Mouse (Mus musculus) heart, adult 2 months (tissue): ENCODE measurements at regions not wholly inside any gene's neighbourhood (a gene's known extent, or its start where the extent isn't known, plus 50 kb on each side); places are given as distances from the start of the nearest gene placed in this dataset.

Experiments used
- DNase-seq, 2 experiments: peaks; one replicate each; pipeline ENCODE4 v3.0.0; 2021
- H3K27ac ChIP-seq: fragments of 200-600 bp; 2 replicates; pipeline ENCODE4 v1.8.1; 2022
- H3K27me3 ChIP-seq: fragments of 200-500 bp; 2 replicates; pipeline ENCODE4 v1.6.1; 2012; ENCODE audit warnings: mild to moderate bottlenecking, low read length, inconsistent platforms, mixed read lengths; ENCODE audit not compliant: control insufficient read depth, insufficient read depth
- H3K36me3 ChIP-seq: fragments of 200-500 bp; 2 replicates; pipeline ENCODE4 v1.6.1; 2012; ENCODE audit warnings: low read length, inconsistent platforms; ENCODE audit not compliant: control insufficient read depth, insufficient read depth
- H3K4me1 ChIP-seq: fragments of 200-500 bp; 2 replicates; pipeline ENCODE4 v1.6.1; 2011; ENCODE audit warnings: low read length; ENCODE audit not compliant: control insufficient read depth, insufficient read depth
- H3K4me3 ChIP-seq: fragments of 200-600 bp; 2 replicates; pipeline ENCODE4 v1.8.1; 2022
- H3K79me2 ChIP-seq: fragments of 200-500 bp; replicated peaks from 2 replicates; pipeline ENCODE4 v1.6.1; 2012; ENCODE audit warnings: mild to moderate bottlenecking, inconsistent platforms, low read length, moderate library complexity, mixed read lengths; ENCODE audit not compliant: control insufficient read depth, insufficient read depth
- H3K9ac ChIP-seq: fragments of 200-500 bp; 2 replicates; pipeline ENCODE4 v1.6.1; 2012; ENCODE audit warnings: low read depth, mild to moderate bottlenecking, control low read depth, inconsistent platforms, low read length, mixed read lengths
- CTCF ChIP-seq: fragments of 200-600 bp; IDR thresholded peaks from 2 replicates; pipeline ENCODE4 v1.8.1; 2022; ENCODE audit warnings: antibody characterized with exemption, mild to moderate bottlenecking, moderate library complexity
- EP300 ChIP-seq: fragments of 200-500 bp; IDR thresholded peaks from 2 replicates; pipeline ENCODE4 v1.6.1; 2011; ENCODE audit warnings: low read depth, low read length, control low read depth; ENCODE audit not compliant: insufficient read depth
- POLR2A ChIP-seq: fragments of 200-500 bp; IDR thresholded peaks from 2 replicates; pipeline ENCODE4 v1.6.1; 2011; ENCODE audit warnings: mild to moderate bottlenecking, low read depth, low read length, control low read depth; ENCODE audit not compliant: insufficient read depth
- WGBS: fragments of 180-500 bp; shearing (Covaris S2); methylation state at CpG from one replicate; pipeline ENCODE4 v1.1.7; 2018; 5-methylcytosine and 5-hydroxymethylcytosine counted together
- intact Hi-C: fragments of 180-260 bp; cut with DNase I; formaldehyde crosslinking; loops from one replicate; pipeline ENCODE4 v1.15.1; 2025

DNA sequence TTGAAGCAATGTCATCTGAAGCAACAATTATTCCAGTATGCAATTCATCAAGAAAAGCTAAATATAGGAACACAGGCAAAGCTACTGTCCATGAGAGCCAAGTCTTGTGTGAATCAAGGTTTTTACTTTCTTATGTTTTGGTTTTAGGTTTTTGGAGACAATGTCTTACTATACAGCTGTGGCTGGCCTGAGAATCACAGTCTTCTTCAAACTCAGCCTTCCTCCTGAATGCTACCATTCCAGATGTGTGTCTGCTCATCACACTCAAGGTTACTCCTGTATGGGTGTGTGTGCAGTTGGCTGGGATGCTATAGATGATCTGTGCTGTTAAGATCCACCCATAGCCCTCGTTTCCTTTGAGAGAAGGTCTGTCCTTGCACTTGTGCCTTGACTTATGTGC, 81.5 kb downstream of the Rgs2 start:
- Histone ChIP-seq H3K27ac (no peak overlapping the region), H3K79me2 (no peaks in the 10 kb centered on the region), H3K4me1 (peaks cover 2% of the 10 kb centered on the region; the same call in 1 of the 2 replicates), H3K9ac (no peak overlapping the region), H3K36me3 (no peaks in the 10 kb centered on the region), H3K4me3 (no peak overlapping the region), H3K27me3 (0 out of 2 replicates have a peak, but pooled peaks cover 2% of the 10 kb centered on the region)
- no peak for DNase-seq
- TF ChIP-seq EP300, result no peak
- TF ChIP-seq POLR2A, result no peak
- no peak for TF ChIP-seq CTCF
- WGBS, result 71% methylated on average over 1 of the region's 1 CpGs
- intact Hi-C loops, result no loop called here

DNA sequence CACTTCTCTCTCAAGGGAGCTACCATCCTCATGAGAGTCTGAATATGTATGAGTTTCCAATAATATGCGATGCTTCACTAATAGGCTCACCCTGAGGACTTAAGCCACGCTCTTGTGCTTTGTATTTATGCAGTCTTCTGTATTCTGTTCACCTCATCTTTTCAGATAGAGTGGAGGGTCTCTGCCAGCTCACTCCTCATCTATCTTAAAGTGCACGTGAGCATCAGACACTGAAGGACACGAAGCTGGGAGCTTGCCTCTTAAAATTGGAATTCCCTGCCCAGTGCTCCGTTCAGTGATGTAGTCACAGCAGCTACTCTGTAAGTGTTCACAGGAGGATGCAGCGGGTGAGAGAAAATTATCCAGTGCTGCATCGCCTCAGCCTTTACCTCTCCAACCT, 83.7 kb downstream of the Rgs2 start:
- 0 out of 2 replicates have a peak, but pooled peaks cover 2% of the 10 kb centered on the region for H3K27me3 ChIP-seq
- H3K36me3 ChIP-seq, result no peaks in the 10 kb centered on the region
- intact Hi-C loops, result no loop called here
- no peaks in the 10 kb centered on the region for H3K79me2 ChIP-seq
- no peak for DNase-seq
- no peak overlapping the region for H3K9ac ChIP-seq
- TF ChIP-seq POLR2A (no peak), CTCF (no peak), EP300 (no peak)
- WGBS, result 87% methylated on average over 7 of the region's 7 CpGs
- H3K4me1 ChIP-seq, result peaks cover 2% of the 10 kb centered on the region
- H3K4me3 ChIP-seq, result no peak overlapping the region
- H3K27ac ChIP-seq, result no peak overlapping the region

- DNase-seq, result peak in 1 of 2 experiments; percentile 21
- Histone ChIP-seq H3K36me3 (no peaks in the 10 kb centered on the region), H3K4me1 (peaks cover 2% of the 10 kb centered on the region), H3K9ac (no peak overlapping the region), H3K27me3 (0 out of 2 replicates have a peak, but pooled peaks cover 2% of the 10 kb centered on the region), H3K4me3 (no peak overlapping the region), H3K27ac (no peak overlapping the region), H3K79me2 (no peaks in the 10 kb centered on the region)
- 68% methylated on average over 5 of the region's 5 CpGs for whole genome bisulfite sequencing
- intact Hi-C loops, result loop anchor here (5.0 kb wide), 1 partner anchor 83 kb away; the partner anchor contains the start of gene Rgs2
- TF ChIP-seq CTCF (no peak), POLR2A (no peak), EP300 (no peak)
These were observed 85.0 kb downstream of the Rgs2 start for GRCm38 (mm10) chr1:143918949-143919348.

DNA sequence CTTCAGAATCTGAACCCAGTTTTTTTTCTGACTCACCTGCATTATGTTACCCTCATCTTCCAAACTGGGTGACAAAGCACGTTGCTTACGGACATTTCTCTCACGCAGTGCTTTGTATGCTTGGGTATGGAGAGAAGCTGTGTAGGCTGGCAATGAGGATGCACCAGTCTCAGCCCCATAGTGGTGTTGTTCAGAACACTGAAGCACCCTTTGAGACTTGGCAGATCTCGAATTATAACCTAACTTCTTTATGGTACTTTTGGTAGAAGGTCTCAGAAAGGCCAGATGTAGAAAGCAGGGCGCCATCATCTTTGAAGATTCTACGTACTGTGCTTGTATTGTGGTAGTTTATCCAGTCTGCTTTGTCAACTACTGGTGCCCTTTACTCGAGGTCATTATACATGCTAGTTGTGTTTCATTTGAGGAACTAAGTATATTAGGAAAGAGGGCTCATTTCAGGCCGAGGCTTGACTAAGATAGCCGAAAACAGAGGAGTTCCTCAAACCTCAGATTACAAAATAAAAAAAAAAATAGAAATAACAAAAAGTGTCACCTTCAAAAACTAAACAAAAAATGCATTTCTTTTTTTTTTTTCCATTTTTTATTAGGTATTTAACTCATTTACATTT, 85.7 kb downstream of the Rgs2 start:
- intact Hi-C loops, result loop anchor here (5.0 kb wide), 1 partner anchor 84 kb away; the partner anchor contains the start of gene Rgs2
- TF ChIP-seq EP300 (no peak), POLR2A (no peak), CTCF (no peak)

DNA sequence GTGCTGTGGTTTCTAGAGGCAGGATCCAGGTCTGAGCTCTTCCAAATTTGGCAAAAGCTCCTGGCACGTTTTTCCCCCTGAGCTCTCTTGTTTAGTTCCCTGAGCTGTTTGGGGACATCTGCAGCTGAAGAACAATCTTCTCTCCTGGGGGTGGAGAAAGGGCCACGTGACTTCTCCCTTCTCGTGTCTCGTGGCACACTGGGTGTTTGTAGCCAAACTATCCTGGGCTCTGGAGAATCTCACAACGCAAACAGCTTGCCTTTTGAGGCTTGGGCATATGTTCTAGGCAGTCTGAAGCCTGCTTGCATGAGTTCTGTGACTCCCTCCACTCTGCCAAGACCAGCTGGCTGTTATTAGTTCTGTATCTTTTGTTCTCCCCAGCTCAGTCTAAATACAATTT, 86.3 kb downstream of the Rgs2 start:
- H3K27ac ChIP-seq, result peak overlapping the region; percentile 7; the same call in 1 of the 2 replicates
- peaks cover 2% of the 10 kb centered on the region for H3K4me1 ChIP-seq
- TF ChIP-seq CTCF (no peak), POLR2A (no peak), EP300 (no peak)
- peak; percentile 34 to 62 for DNase-seq
- 53% methylated on average over 5 of the region's 5 CpGs for WGBS
- no peaks in the 10 kb centered on the region for H3K36me3 ChIP-seq
- no peak overlapping the region for H3K4me3 ChIP-seq
- no peaks in the 10 kb centered on the region for H3K27me3 ChIP-seq
- intact Hi-C loops, result loop anchor here (5.0 kb wide), 1 partner anchor 85 kb away; the partner anchor contains the start of gene Rgs2
- H3K9ac ChIP-seq, result no peak overlapping the region
- H3K79me2 ChIP-seq, result no peaks in the 10 kb centered on the region

More for the DNA sequence above, 85.7 kb downstream of the Rgs2 start:
- Histone ChIP-seq H3K4me3 (no peak overlapping the region), H3K79me2 (no peaks in the 10 kb centered on the region), H3K36me3 (no peaks in the 10 kb centered on the region), H3K9ac (no peak overlapping the region), H3K27ac (no peak overlapping the region; the same call in 1 of the 2 replicates), H3K27me3 (no peaks in the 10 kb centered on the region), H3K4me1 (peaks cover 2% of the 10 kb centered on the region)
- WGBS, result 91% methylated on average over 9 of the region's 9 CpGs
- no peak for DNase-seq

DNA sequence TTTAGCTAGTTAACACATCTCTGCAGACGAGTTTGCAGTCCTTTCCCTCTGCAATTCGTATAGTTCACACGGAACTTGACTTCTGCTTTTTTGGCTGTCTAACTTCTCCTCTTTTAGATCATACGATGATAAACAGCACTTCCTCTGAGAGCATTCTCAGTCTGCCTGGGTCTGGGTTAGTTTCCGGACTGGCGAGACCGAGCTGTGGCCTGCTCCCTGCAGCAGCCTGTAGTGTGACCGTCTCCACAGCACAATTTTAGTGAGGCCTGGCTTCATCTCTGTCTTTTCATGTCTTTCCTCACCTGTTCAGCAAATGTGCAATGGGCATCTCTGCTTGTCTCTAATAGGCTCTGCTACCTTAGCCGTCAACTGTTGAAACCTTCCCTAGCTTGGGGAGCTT, 87.4 kb downstream of the Rgs2 start:
- Histone ChIP-seq H3K4me1 (peaks cover 2% of the 10 kb centered on the region), H3K27me3 (no peaks in the 10 kb centered on the region), H3K9ac (no peak overlapping the region), H3K79me2 (no peaks in the 10 kb centered on the region), H3K27ac (peak overlapping the region; percentile 45), H3K4me3 (no peak overlapping the region), H3K36me3 (no peaks in the 10 kb centered on the region)
- WGBS, result 56% methylated on average over 9 of the region's 9 CpGs
- DNase-seq, result peak; percentile 32 to 62
- no peak for TF ChIP-seq POLR2A
- TF ChIP-seq EP300, result no peak
- no peak for TF ChIP-seq CTCF
- intact Hi-C loops, result loop anchor here (5.0 kb wide), 1 partner anchor 86 kb away; the partner anchor contains the start of gene Rgs2
